Mouse (Mus musculus): ENCODE measurements around the gene Amer2. TPM values are rescaled to one million over a fixed set of nuclear protein-coding genes. Genes with fewer than 3 reads are reported as not detected.

The Amer2 gene
- polyA plus RNA-seq, 1 experiment from 2014 or later, result 0.40 TPM

- H3K36me3 ChIP-seq (ENCODE audit: control insufficient read depth, insufficient read depth), result no peaks in the 10 kb centered on the region
- ATAC-seq, result no peak
- no peaks in the 10 kb centered on the region for H3K9me3 ChIP-seq (ENCODE audit: control insufficient read depth)
- 65% methylated on average over 1 of the region's 1 CpGs for WGBS
- H3K4me1 ChIP-seq (replicated peaks; ENCODE audit: control insufficient read depth, insufficient read depth, low read length), result no peaks in the 10 kb centered on the region
- H3K9ac ChIP-seq (ENCODE audit: low read depth, low read length), result no peak overlapping the region
- no peak overlapping the region for H3K27ac ChIP-seq (ENCODE audit: low read depth, low read length)
- H3K27me3 ChIP-seq (replicated peaks; ENCODE audit: control insufficient read depth, insufficient read depth, low read length), result no peaks in the 10 kb centered on the region
- H3K4me3 ChIP-seq (ENCODE audit: low read depth, low read length), result no peak overlapping the region
- no peak for TF ChIP-seq CTCF (IDR thresholded peaks at IDR 0.05; ENCODE audit: low read depth)
- H3K4me2 ChIP-seq (replicated peaks; ENCODE audit: low read depth), result no peak overlapping the region
Observed at GRCm38 (mm10) chr14:60366729-60367128, 6.3 kb upstream of the Amer2 start.

GRCm38 (mm10) chr14:60368769-60369666, 4.0 kb upstream of the Amer2 start:
- Histone ChIP-seq H3K27me3 (replicated peaks; ENCODE audit: control insufficient read depth, insufficient read depth, low read length) (no peaks in the 10 kb centered on the region), H3K4me3 (ENCODE audit: low read depth, low read length) (no peak overlapping the region), H3K9me3 (ENCODE audit: control insufficient read depth) (no peaks in the 10 kb centered on the region), H3K27ac (ENCODE audit: low read depth, low read length) (no peak overlapping the region), H3K36me3 (ENCODE audit: control insufficient read depth, insufficient read depth) (no peaks in the 10 kb centered on the region), H3K9ac (ENCODE audit: low read depth, low read length) (no peak overlapping the region), H3K4me2 (replicated peaks; ENCODE audit: low read depth) (no peak overlapping the region), H3K4me1 (replicated peaks; ENCODE audit: control insufficient read depth, insufficient read depth, low read length) (no peaks in the 10 kb centered on the region)
- no peak for ATAC-seq
- no peak for TF ChIP-seq CTCF (IDR thresholded peaks at IDR 0.05; ENCODE audit: low read depth)
- 72% methylated on average over 9 of the region's 9 CpGs for WGBS

GRCm38 (mm10) chr14:60369667-60370315, 3.3 kb upstream of the Amer2 start:
- Histone ChIP-seq H3K4me3 (ENCODE audit: low read depth, low read length) (no peak overlapping the region), H3K4me1 (replicated peaks; ENCODE audit: control insufficient read depth, insufficient read depth, low read length) (no peaks in the 10 kb centered on the region), H3K9me3 (ENCODE audit: control insufficient read depth) (no peaks in the 10 kb centered on the region), H3K36me3 (ENCODE audit: control insufficient read depth, insufficient read depth) (no peaks in the 10 kb centered on the region), H3K27me3 (replicated peaks; ENCODE audit: control insufficient read depth, insufficient read depth, low read length) (no peaks in the 10 kb centered on the region), H3K27ac (ENCODE audit: low read depth, low read length) (no peak overlapping the region), H3K4me2 (replicated peaks; ENCODE audit: low read depth) (no peak overlapping the region), H3K9ac (ENCODE audit: low read depth, low read length) (no peak overlapping the region)
- 57% methylated on average over 5 of the region's 5 CpGs for WGBS
- no peak for TF ChIP-seq CTCF (IDR thresholded peaks at IDR 0.05; ENCODE audit: low read depth)
- no peak for ATAC-seq

GRCm38 (mm10) chr14:60377107-60377506, 4.0 kb downstream of the Amer2 start:
- Histone ChIP-seq H3K27me3 (replicated peaks; ENCODE audit: control insufficient read depth, insufficient read depth, low read length) (peaks cover 20% of the 10 kb centered on the region), H3K36me3 (ENCODE audit: control insufficient read depth, insufficient read depth) (no peaks in the 10 kb centered on the region), H3K4me2 (replicated peaks; ENCODE audit: low read depth) (no peak overlapping the region), H3K4me1 (replicated peaks; ENCODE audit: control insufficient read depth, insufficient read depth, low read length) (no peaks in the 10 kb centered on the region), H3K9me3 (ENCODE audit: control insufficient read depth) (no peaks in the 10 kb centered on the region), H3K9ac (ENCODE audit: low read depth, low read length) (no peak overlapping the region), H3K27ac (ENCODE audit: low read depth, low read length) (no peak overlapping the region), H3K4me3 (ENCODE audit: low read depth, low read length) (no peak overlapping the region)
- whole genome bisulfite sequencing, result 75% methylated on average over 2 of the region's 2 CpGs
- TF ChIP-seq CTCF (IDR thresholded peaks at IDR 0.05; ENCODE audit: low read depth), result no peak
- no peak for ATAC-seq

GRCm38 (mm10) chr14:60377546-60377945, 4.5 kb downstream of the Amer2 start:
- no peak for ATAC-seq
- Histone ChIP-seq H3K4me3 (ENCODE audit: low read depth, low read length) (no peak overlapping the region), H3K4me2 (replicated peaks; ENCODE audit: low read depth) (peak overlapping the region; percentile 78), H3K9me3 (ENCODE audit: control insufficient read depth) (no peaks in the 10 kb centered on the region), H3K27ac (ENCODE audit: low read depth, low read length) (no peak overlapping the region), H3K4me1 (replicated peaks; ENCODE audit: control insufficient read depth, insufficient read depth, low read length) (no peaks in the 10 kb centered on the region), H3K27me3 (replicated peaks; ENCODE audit: control insufficient read depth, insufficient read depth, low read length) (peaks cover 20% of the 10 kb centered on the region), H3K9ac (ENCODE audit: low read depth, low read length) (no peak overlapping the region), H3K36me3 (ENCODE audit: control insufficient read depth, insufficient read depth) (no peaks in the 10 kb centered on the region)
- TF ChIP-seq CTCF (IDR thresholded peaks at IDR 0.05; ENCODE audit: low read depth), result no peak
- WGBS, result 60% methylated on average over 10 of the region's 10 CpGs

- Histone ChIP-seq H3K4me1 (replicated peaks; ENCODE audit: control insufficient read depth, insufficient read depth, low read length) (no peaks in the 10 kb centered on the region), H3K27me3 (replicated peaks; ENCODE audit: control insufficient read depth, insufficient read depth, low read length) (peaks cover 20% of the 10 kb centered on the region), H3K9me3 (ENCODE audit: control insufficient read depth) (no peaks in the 10 kb centered on the region), H3K36me3 (ENCODE audit: control insufficient read depth, insufficient read depth) (no peaks in the 10 kb centered on the region), H3K9ac (ENCODE audit: low read depth, low read length) (0 out of 2 replicates have a peak overlapping the region, but pooled peaks have one; percentile 28), H3K4me3 (ENCODE audit: low read depth, low read length) (peak overlapping the region; percentile 51), H3K4me2 (replicated peaks; ENCODE audit: low read depth) (peak overlapping the region; percentile 78), H3K27ac (ENCODE audit: low read depth, low read length) (no peak overlapping the region)
- no peak for TF ChIP-seq CTCF (IDR thresholded peaks at IDR 0.05; ENCODE audit: low read depth)
- under 1% methylated on average over 53 of the region's 53 CpGs for WGBS
- no peak for ATAC-seq
Observed at GRCm38 (mm10) chr14:60378057-60378565, 5.1 kb downstream of the Amer2 start.
